Mouse (Mus musculus) kidney, adult 18-20 months (tissue): ENCODE data around the gene Slfn9.
"Not testable (repeated sequence)": the region's sequence is repeated elsewhere in the genome, so short reads cannot be mapped to it uniquely, and the experiment has no call there.

Experiments
- DNase-seq: peaks from one replicate; pipeline ENCODE4 v3.0.0; 2021

Gene Slfn9

GRCm38 (mm10) chr11:82954631-82955030 lies 37.0 kb downstream of the Slfn9 start:
- no peak for DNase-seq

GRCm38 (mm10) chr11:82952612-82953542 lies 38.8 kb downstream of the Slfn9 start:
- peak; percentile 29 for DNase-seq

GRCm38 (mm10) chr11:82951865-82952611 lies 39.6 kb downstream of the Slfn9 start:
- peak; percentile 70 for DNase-seq

- peak; percentile 60 for DNase-seq
These were observed 40.7 kb downstream of the Slfn9 start, which contains the start of gene Slfn5 for GRCm38 (mm10) chr11:82950736-82951481. Gene Slfn5 (plus strand): TSS chr11:82951349.

- DNase-seq, result peak; percentile 43
These were observed 42.6 kb downstream of the Slfn9 start for GRCm38 (mm10) chr11:82949036-82949435.

GRCm38 (mm10) chr11:82947457-82947856 lies 44.2 kb downstream of the Slfn9 start:
- no peak for DNase-seq

DNA sequence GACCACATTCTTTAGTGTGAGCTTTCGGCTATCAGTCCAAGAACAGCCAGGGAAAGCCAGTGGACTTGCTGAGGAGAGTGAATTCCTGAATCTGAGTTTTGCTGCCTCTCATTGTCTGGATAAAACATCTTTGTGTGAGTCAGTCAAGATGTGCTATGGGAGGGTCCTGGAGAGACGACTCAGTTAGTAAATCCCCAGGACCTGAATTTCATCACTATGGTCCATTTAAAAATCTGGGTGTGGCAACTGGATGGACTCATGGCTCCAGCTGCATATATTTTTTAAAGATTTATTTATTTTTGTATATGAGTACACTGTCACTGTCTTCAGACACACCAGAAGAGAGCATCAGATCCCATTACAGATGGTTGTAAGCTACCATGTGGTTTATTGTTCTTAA lies 46.0 kb downstream of the Slfn9 start:
- DNase-seq, result no peak

GRCm38 (mm10) chr11:82943336-82943735 lies 48.3 kb downstream of the Slfn9 start:
- DNase-seq, result no peak

DNA sequence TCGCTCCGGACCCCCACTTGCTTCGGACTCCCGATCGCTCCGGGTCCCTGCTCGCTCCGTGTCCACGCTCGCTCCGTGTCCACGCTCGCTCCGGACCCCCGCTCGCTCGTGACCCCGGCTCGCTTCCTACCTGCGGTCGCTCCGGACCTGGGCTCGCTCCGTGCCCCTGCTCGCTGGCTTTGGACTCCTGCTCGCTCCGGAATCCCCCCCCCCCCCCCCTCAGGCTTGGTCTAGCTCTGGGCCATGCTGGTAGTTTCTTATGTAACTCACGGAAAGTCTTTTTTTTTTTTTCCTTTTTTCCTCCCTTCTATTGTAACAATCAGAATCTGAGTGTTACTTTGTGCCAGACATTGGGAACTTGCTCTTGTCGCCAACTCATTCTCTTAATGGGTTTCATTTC lies 58.4 kb downstream of the Slfn9 start:
- DNase-seq, result no peak

- not testable (repeated sequence) for DNase-seq
These were observed 59.8 kb downstream of the Slfn9 start for GRCm38 (mm10) chr11:82931671-82932450.

GRCm38 (mm10) chr11:82931161-82931560 lies 60.5 kb downstream of the Slfn9 start:
- not testable (repeated sequence) for DNase-seq

DNA sequence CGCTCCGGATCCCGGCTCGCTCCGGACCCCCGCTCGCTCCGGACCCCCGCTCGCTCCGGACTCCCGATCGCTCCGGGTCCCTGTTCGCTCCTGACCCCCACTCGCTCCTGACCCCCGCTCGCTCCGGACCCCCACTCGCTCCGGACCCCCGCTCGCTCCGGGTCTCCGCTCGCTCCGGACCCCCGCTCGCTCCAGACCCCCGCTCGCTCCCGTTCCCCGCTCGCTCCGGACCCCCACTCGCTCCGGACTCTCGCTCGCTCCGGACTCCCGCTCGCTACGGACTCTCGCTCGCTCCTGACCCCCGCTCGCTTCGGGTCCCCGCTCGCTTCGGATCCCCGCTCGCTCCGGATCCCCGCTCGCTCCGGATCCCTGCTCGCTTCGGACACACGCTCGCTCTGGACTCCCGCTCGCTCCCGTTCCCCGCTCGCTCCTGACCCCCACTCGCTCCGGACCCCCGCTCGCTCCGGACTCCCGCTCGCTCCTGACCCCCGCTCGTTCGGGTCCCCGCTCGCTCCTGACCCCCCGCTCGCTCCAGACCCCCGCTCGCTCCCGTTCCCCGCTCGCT lies 61.2 kb downstream of the Slfn9 start:
- DNase-seq, result not testable (repeated sequence)

GRCm38 (mm10) chr11:82929633-82929950 lies 62.0 kb downstream of the Slfn9 start:
- DNase-seq, result no peak

DNA sequence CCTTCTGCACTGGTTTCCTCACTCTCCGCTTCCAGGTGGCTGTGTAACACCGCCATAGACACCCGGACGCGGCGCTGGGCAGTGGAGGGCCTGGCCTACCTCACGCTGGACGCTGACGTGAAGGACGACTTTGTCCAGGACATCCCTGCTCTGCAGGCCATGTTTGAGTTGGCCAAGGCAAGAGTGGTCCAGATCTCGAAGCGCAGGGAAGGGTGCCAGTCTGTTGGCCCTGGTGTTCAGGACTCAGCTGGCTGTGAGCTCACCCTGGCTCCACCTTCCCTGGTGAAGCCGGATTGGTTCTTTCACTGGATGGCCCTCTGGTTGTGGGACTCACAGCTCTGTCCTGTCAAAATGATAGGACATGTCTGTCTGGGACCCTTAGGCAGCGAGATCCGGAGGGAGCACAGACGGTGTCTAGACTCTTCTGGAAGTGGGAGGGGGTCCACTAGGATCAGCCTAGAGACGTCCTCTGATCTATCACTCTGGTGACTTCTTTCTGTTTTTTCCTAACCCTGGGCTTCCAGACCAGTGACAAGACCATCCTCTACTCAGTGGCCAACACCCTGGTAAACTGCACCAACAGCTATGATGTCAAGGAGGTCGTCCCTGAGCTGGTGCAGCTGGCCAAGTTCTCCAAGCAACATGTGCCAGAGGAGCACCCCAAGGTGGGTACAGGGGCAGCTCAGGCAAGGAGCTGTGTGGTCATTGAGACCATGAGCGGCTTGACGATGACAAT lies 62.6 kb downstream of the Slfn9 start:
- DNase-seq, result no peak
